In the genomic region with DNA sequence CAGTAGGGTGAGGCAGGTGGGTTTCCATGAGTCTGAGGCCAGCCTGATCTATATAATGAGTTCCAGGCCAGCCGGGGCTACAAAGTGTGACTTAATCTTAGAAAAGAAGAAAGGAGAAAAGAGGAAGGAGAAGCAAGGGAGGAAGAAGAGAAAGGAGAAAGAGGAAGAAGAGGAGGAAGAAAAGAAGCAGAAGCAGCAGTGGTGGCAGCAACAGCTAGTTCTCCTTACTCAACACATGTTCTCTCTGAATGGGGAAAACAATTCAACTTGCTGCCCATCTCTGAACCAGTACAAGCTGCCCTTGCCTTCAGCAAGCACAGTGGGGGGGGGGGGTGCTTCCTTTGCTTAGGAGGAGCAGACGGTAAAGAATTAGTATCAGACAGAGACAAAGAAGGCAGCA, we compare ENCODE assay signal across 28 mouse cellular contexts.
DNase-seq lines count a peak whose midpoint lies in the region; ATAC-seq and TF ChIP-seq lines count a peak whose summit lies in the region.
"Had no signal": no experiment of that assay in that cellular context is flagged by ENCODE, and none has a peak within 500 bp of the region (broad histone marks: within the 10 kb centered on the region; RNA-seq: fewer than 3 reads in every experiment).

No protein-coding gene starts in this region.

- no peak for TF ChIP-seq POLR2A in MEL (IDR thresholded peaks at IDR 0.05; ENCODE audit: control insufficient read depth in 1 of 2, insufficient read depth in 1 of 2, low read depth in 1 of 2, low read length in 2 of 2, poor library complexity in 1 of 2)
- no peak for TF ChIP-seq POLR2A in bone marrow macrophage, adult 2 months (IDR thresholded peaks at IDR 0.05; ENCODE audit: borderline replicate concordance, low read depth, low read length)

- 19% methylated on average over 2 of the region's 2 CpGs for WGBS in liver, embryonic 14.5 days (ENCODE audit: insufficient replicate concordance)
- 48% methylated on average over 2 of the region's 2 CpGs for WGBS in liver, embryonic 11.5 days

- no peak for TF ChIP-seq RAD21 in MEL (IDR thresholded peaks at IDR 0.05; ENCODE audit: low read depth, low read length)

- no peaks in the 10 kb centered on the region for H3K36me3 ChIP-seq in liver, embryonic 14.5 days (replicated peaks; ENCODE audit: control insufficient read depth, insufficient read depth, low read depth)
- no peaks in the 10 kb centered on the region for H3K36me3 ChIP-seq in liver, embryonic 11.5 days (ENCODE audit: control insufficient read depth, insufficient read depth, low read length)
- no peaks in the 10 kb centered on the region; a peak in 2 of 4 replicates for H3K36me3 ChIP-seq in MEL (ENCODE audit: control insufficient read depth in 1 of 2, insufficient read depth in 2 of 2, low read length in 2 of 2)
- H3K36me3 ChIP-seq: embryonic facial prominence, embryonic 12.5 days; embryonic facial prominence, embryonic 15.5 days; G1E; heart, embryonic 10.5 days; heart, embryonic 13.5 days had no signal

- DNase-seq in liver, embryonic 14.5 days (ENCODE audit: low read depth in 3 of 3, low spot score in 3 of 3), result no peak
- no peak for DNase-seq in liver, embryonic 11.5 days (ENCODE audit: low spot score)
- DNase-seq in MEL (ENCODE audit: low read depth, low spot score), result peak; percentile 54
- no peak for DNase-seq in ovary, postnatal 10 days (ENCODE audit: low spot score)
- DNase-seq in layer of hippocampus, adult 11-12 months (ENCODE audit: low spot score), result no peak
- DNase-seq: adrenal gland, adult 8-10 months; adrenal gland, postnatal 25 days; B cell, adult 2 months; cerebellum, adult 18-20 months; cerebellum, adult 9-10 months; cerebellum, postnatal 14 days; forebrain, postnatal 0 days; gastrocnemius, postnatal 25 days; heart, adult 2 months; heart, postnatal 14 days; heart, postnatal 4 days had no signal

- no peaks in the 10 kb centered on the region for H3K27me3 ChIP-seq in liver, embryonic 14.5 days (ENCODE audit: control insufficient read depth, insufficient read depth, low read length)
- H3K27me3 ChIP-seq in liver, embryonic 11.5 days (replicated peaks; ENCODE audit: control insufficient read depth, insufficient read depth, low read length), result no peaks in the 10 kb centered on the region
- H3K27me3 ChIP-seq in MEL (ENCODE audit: control insufficient read depth in 1 of 2, insufficient read depth in 2 of 2, low read length in 2 of 2), result no peaks in the 10 kb centered on the region
- H3K27me3 ChIP-seq: CH12.LX; embryonic facial prominence, embryonic 12.5 days; embryonic facial prominence, embryonic 15.5 days; heart, embryonic 13.5 days had no signal

- H3K9ac ChIP-seq in liver, embryonic 14.5 days (replicated peaks), result no peak overlapping the region
- H3K9ac ChIP-seq in liver, embryonic 11.5 days (ENCODE audit: low read depth, low read length), result no peak overlapping the region
- H3K9ac ChIP-seq in MEL (ENCODE audit: control insufficient read depth, low read depth, low read length, poor library complexity, severe bottlenecking), result no peak overlapping the region
- H3K9ac ChIP-seq: embryonic facial prominence, embryonic 12.5 days; embryonic facial prominence, embryonic 15.5 days; forebrain, postnatal 0 days; heart, embryonic 13.5 days; hindbrain, embryonic 14.5 days had no signal

- H3K27ac ChIP-seq in liver, embryonic 14.5 days, result no peak overlapping the region
- no peak overlapping the region for H3K27ac ChIP-seq in liver, embryonic 11.5 days (ENCODE audit: low read depth, low read length)
- no peak overlapping the region for H3K27ac ChIP-seq in MEL (ENCODE audit: control insufficient read depth, low read depth, low read length)
- peak overlapping the region; percentile 18; the same call in 1 of the 2 replicates for H3K27ac ChIP-seq in bone marrow macrophage, adult 2 months (ENCODE audit: insufficient read depth, low read depth, low read length)
- H3K27ac ChIP-seq: embryonic facial prominence, embryonic 12.5 days; embryonic facial prominence, embryonic 15.5 days; heart, adult 2 months; heart, embryonic 10.5 days; heart, embryonic 13.5 days; hindbrain, embryonic 14.5 days; hindbrain, postnatal 0 days had no signal

- no peaks in the 10 kb centered on the region for H3K4me1 ChIP-seq in liver, embryonic 14.5 days (replicated peaks; ENCODE audit: control insufficient read depth in 2 of 2, insufficient read depth in 2 of 2, low read length in 1 of 2)
- H3K4me1 ChIP-seq in liver, embryonic 11.5 days (replicated peaks; ENCODE audit: control insufficient read depth, insufficient read depth, low read length), result no peaks in the 10 kb centered on the region
- H3K4me1 ChIP-seq in MEL (ENCODE audit: control insufficient read depth in 1 of 2, insufficient read depth in 2 of 2, low read length in 2 of 2), result peaks cover 0 to 7% of the 10 kb centered on the region in 2 experiments; a peak in 3 of 4 replicates
- H3K4me1 ChIP-seq in bone marrow macrophage, adult 2 months (ENCODE audit: control insufficient read depth, insufficient read depth, low read length), result peaks cover 4% of the 10 kb centered on the region
- H3K4me1 ChIP-seq: embryonic facial prominence, embryonic 12.5 days; embryonic facial prominence, embryonic 15.5 days; heart, embryonic 10.5 days; heart, embryonic 13.5 days had no signal

- H3K4me3 ChIP-seq in liver, embryonic 14.5 days (ENCODE audit: insufficient read depth in 1 of 2, low read depth in 2 of 2, low read length in 2 of 2), result no peak overlapping the region
- no peak overlapping the region for H3K4me3 ChIP-seq in liver, embryonic 11.5 days (ENCODE audit: low read depth, low read length)
- H3K4me3 ChIP-seq in MEL (ENCODE audit: control insufficient read depth in 1 of 2, insufficient read depth in 1 of 2, low read depth in 2 of 2, low read length in 2 of 2), result no peak overlapping the region
- H3K4me3 ChIP-seq in bone marrow macrophage, adult 2 months (ENCODE audit: insufficient read depth, low read length), result no peak overlapping the region
- H3K4me3 ChIP-seq: embryonic facial prominence, embryonic 12.5 days; embryonic facial prominence, embryonic 15.5 days; heart, adult 2 months; heart, embryonic 10.5 days; heart, embryonic 13.5 days had no signal

- TF ChIP-seq CTCF in liver, embryonic 14.5 days (IDR thresholded peaks at IDR 0.05; ENCODE audit: low read depth), result no peak
- no peak for TF ChIP-seq CTCF in MEL (IDR thresholded peaks at IDR 0.05 in 2 of 3, conservative IDR thresholded peaks at IDR 0.05 in 1 of 3; ENCODE audit: control insufficient read depth in 1 of 3, insufficient read depth in 1 of 3, low read depth in 2 of 3, low read length in 3 of 3, poor library complexity in 1 of 3, severe bottlenecking in 1 of 3)
- no peak for TF ChIP-seq CTCF in bone marrow macrophage, adult 2 months (IDR thresholded peaks at IDR 0.05; ENCODE audit: low read depth, low read length)

- no peaks in the 10 kb centered on the region for H3K79me2 ChIP-seq in MEL (ENCODE audit: control insufficient read depth, insufficient read depth, low read length, poor library complexity)

- H3K4me2 ChIP-seq in liver, embryonic 14.5 days (ENCODE audit: low read depth), result no peak overlapping the region
- no peak overlapping the region for H3K4me2 ChIP-seq in liver, embryonic 11.5 days
- H3K4me2 ChIP-seq: embryonic facial prominence, embryonic 12.5 days; embryonic facial prominence, embryonic 15.5 days; heart, embryonic 13.5 days; hindbrain, embryonic 14.5 days had no signal

- no peak for TF ChIP-seq EP300 in liver, embryonic 14.5 days (IDR thresholded peaks at IDR 0.05; ENCODE audit: low read depth)
- peak in 1 of 2 experiments; percentile 57; a peak in 1 of 4 replicates for TF ChIP-seq EP300 in MEL (IDR thresholded peaks at IDR 0.05; ENCODE audit: low read depth in 1 of 2, low read length in 2 of 2)

- peak; percentile 21; the same call in 1 of the 2 replicates for ATAC-seq in liver, embryonic 14.5 days (ENCODE audit: insufficient read depth)
- no peak for ATAC-seq in liver, embryonic 11.5 days (replicated peaks; ENCODE audit: low FRiP score)
- ATAC-seq in megakaryocyte, adult 5-6 weeks (ENCODE audit: poor library complexity, severe bottlenecking), result peak; percentile 75
- ATAC-seq: activated CD4-positive, CD25-positive, alpha-beta regulatory T cell, adult 4 months; forebrain, embryonic 14.5 days; forebrain, postnatal 0 days; hindbrain, postnatal 0 days had no signal

- H3K9me3 ChIP-seq in liver, embryonic 14.5 days (ENCODE audit: control insufficient read depth, low read length), result no peaks in the 10 kb centered on the region
- no peaks in the 10 kb centered on the region for H3K9me3 ChIP-seq in liver, embryonic 11.5 days (ENCODE audit: control insufficient read depth, low read length)
- H3K9me3 ChIP-seq in MEL (replicated peaks; ENCODE audit: insufficient read depth, low read length), result no peaks in the 10 kb centered on the region
- H3K9me3 ChIP-seq: embryonic facial prominence, embryonic 12.5 days; embryonic facial prominence, embryonic 15.5 days; heart, embryonic 10.5 days; heart, embryonic 13.5 days had no signal

TF ChIP-seq in MEL, 35 proteins besides CTCF, POLR2A, EP300 and RAD21:
- TF ChIP-seq ELF1 (IDR thresholded peaks at IDR 0.05; ENCODE audit: low read depth, low read length) (no peak), MXI1 (IDR thresholded peaks at IDR 0.05; ENCODE audit: low read depth, low read length) (no peak), MAFK (IDR thresholded peaks at IDR 0.05; ENCODE audit: borderline replicate concordance, low read depth, low read length) (no peak), MAX (IDR thresholded peaks at IDR 0.05; ENCODE audit: low read length) (no peak), BHLHE40 (IDR thresholded peaks at IDR 0.05; ENCODE audit: borderline replicate concordance, low read depth, low read length) (no peak), ETS1 (IDR thresholded peaks at IDR 0.05; ENCODE audit: low read depth, low read length) (no peak)
